Mouse (Mus musculus) embryonic facial prominence, embryonic 14.5 days (tissue): Measurements from ENCODE around the gene Simc1. TPM values are rescaled to one million over a fixed set of nuclear protein-coding genes. Genes with fewer than 3 reads are reported as not detected.

Experiments
- ATAC-seq: fragments of 200-750 bp; cut with Nextera tagmentation; 2 replicates; pipeline ENCODE4 v1.8.0; 2017; ENCODE audit warnings: low read depth, moderate number of reproducible peaks, moderate TSS enrichment
- DNase-seq: peaks from one replicate; pipeline ENCODE4 v3.0.0-alpha.2; 2015; ENCODE audit warnings: low spot score
- H3K27ac ChIP-seq: fragments of 300-500 bp; sonication (generic); replicated peaks from 2 replicates; pipeline ENCODE4 v1.5.1; 2014; ENCODE audit warnings: low read depth, mild to moderate bottlenecking, low read length, moderate library complexity
- H3K27me3 ChIP-seq: fragments of 300-500 bp; sonication (generic); replicated peaks from 2 replicates; pipeline ENCODE4 v1.6.1; 2014; ENCODE audit warnings: low read length; ENCODE audit not compliant: control insufficient read depth, insufficient read depth
- H3K36me3 ChIP-seq: fragments of 300-500 bp; sonication (generic); 2 replicates; pipeline ENCODE4 v1.6.1; 2014; ENCODE audit warnings: low read length, mixed read lengths; ENCODE audit not compliant: control insufficient read depth, insufficient read depth
- H3K4me1 ChIP-seq: fragments of 300-500 bp; sonication (generic); 2 replicates; pipeline ENCODE4 v1.6.1; 2014; ENCODE audit warnings: antibody characterized with exemption, low read length; ENCODE audit not compliant: control insufficient read depth, insufficient read depth
- H3K4me2 ChIP-seq: fragments of 300-500 bp; sonication (generic); 2 replicates; pipeline ENCODE4 v1.6.1; 2014; ENCODE audit warnings: low read depth, mild to moderate bottlenecking, low read length, moderate library complexity, mixed read lengths
- H3K4me3 ChIP-seq: fragments of 300-500 bp; sonication (generic); 2 replicates; pipeline ENCODE4 v1.5.1; 2014; ENCODE audit warnings: low read depth, mild to moderate bottlenecking, low read length
- H3K9ac ChIP-seq: fragments of 300-500 bp; sonication (generic); 2 replicates; pipeline ENCODE4 v1.6.1; 2014; ENCODE audit warnings: low read depth, mild to moderate bottlenecking, low read length, moderate library complexity, mixed read lengths
- H3K9me3 ChIP-seq: fragments of 300-500 bp; sonication (generic); 2 replicates; pipeline ENCODE4 v1.6.1; 2016; ENCODE audit warnings: low read length; ENCODE audit not compliant: control insufficient read depth
- WGBS: fragments of 180-500 bp; shearing (Covaris S2); extraction: QIAGEN DNeasy Blood & Tissue Kit; methylation state at CpG from one replicate; pipeline ENCODE4 v1.1.7; 2014; 5-methylcytosine and 5-hydroxymethylcytosine counted together
- polyA plus RNA-seq: library from polyadenylated mRNA; unstranded; fragments of >200 nt; fragmentation: Nextera tagmentation; extraction: Ambion mirVana; gene quantifications from 2 replicates; pipeline ENCODE4 v1.2.1, GENCODE M21; 2014

Gene Simc1
- polyA plus RNA-seq, 1 experiment from 2014 or later = 14.1 TPM

DNA sequence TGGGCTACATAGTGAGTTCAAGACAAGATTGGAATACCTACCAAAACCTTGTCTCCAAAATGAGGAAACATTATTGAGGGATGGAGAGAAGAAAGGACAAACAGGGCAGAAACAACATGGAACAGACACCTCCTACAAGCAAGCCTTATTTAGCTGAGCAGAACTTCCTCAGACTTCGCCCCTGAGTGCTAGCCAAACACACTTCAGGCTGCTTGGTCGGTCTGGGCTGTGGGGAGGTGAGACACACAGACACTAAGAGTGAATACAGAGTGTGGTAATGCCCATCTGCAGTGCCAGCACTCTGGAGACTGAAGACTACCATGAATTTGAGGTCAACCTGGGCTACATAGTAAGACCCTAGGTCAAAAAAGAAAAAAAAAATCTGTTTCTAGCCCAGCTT, 56.1 kb downstream of the Simc1 start:
- H3K4me3 ChIP-seq = no peak overlapping the region
- H3K9ac ChIP-seq = no peak overlapping the region
- H3K27me3 ChIP-seq = no peaks in the 10 kb centered on the region
- ATAC-seq (no peak), DNase-seq (no peak)
- H3K4me2 ChIP-seq = no peak overlapping the region
- 96% methylated on average over 2 of the region's 2 CpGs for WGBS
- H3K9me3 ChIP-seq = no peaks in the 10 kb centered on the region
- no peak overlapping the region for H3K27ac ChIP-seq
- H3K4me1 ChIP-seq = no peaks in the 10 kb centered on the region
- H3K36me3 ChIP-seq = peaks cover 74% of the 10 kb centered on the region

DNA sequence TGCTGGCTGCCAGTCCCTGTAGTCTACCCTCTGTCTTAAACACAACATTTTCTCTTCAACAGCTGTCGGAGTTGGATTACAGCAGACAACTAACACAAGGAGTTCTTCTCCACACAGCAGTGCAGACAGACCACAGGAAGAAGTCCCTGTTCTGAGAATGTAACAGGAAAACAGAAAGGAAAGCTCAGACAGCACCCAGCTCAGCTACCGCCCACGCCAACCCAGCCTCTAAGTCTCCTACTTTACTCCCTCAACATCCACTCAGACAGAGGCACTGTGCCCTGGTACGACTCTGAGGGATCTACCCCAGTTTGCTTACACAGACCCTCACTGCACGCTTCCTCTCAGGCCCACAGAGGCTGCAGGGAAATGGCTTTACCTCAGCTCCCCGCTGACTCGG, 57.0 kb downstream of the Simc1 start:
- H3K27ac ChIP-seq = no peak overlapping the region
- no peaks in the 10 kb centered on the region for H3K9me3 ChIP-seq
- 89% methylated on average over 7 of the region's 7 CpGs for WGBS
- ATAC-seq (no peak), DNase-seq (no peak)
- H3K9ac ChIP-seq = no peak overlapping the region
- no peak overlapping the region for H3K4me3 ChIP-seq
- H3K4me2 ChIP-seq = no peak overlapping the region
- H3K36me3 ChIP-seq = peaks cover 70% of the 10 kb centered on the region
- no peaks in the 10 kb centered on the region for H3K4me1 ChIP-seq
- no peaks in the 10 kb centered on the region for H3K27me3 ChIP-seq

DNA sequence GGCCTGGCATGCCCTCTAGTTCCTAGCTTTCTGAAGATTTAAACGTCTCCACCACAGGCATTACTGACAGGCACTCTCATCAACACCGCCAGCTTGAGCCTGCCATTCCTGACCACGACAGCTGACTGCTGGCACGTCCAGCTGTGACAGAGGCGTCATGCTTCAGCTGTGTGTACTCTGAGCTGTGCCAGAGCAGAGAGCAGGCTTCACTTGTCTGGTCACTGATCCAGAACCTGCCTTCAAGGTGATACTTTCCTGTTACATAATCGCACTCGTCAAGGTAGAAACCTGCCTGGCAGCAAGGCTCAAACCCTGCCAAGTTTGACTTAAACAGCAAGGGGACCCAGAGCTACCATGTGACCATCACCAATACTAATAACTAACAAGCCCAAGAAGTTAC, 59.0 kb downstream of the Simc1 start:
- DNase-seq (peak; percentile 11), ATAC-seq (no peak)
- Histone ChIP-seq H3K36me3 (peaks cover 50% of the 10 kb centered on the region), H3K27me3 (no peaks in the 10 kb centered on the region), H3K4me1 (no peaks in the 10 kb centered on the region), H3K9me3 (no peaks in the 10 kb centered on the region), H3K27ac (no peak overlapping the region), H3K4me3 (no peak overlapping the region), H3K4me2 (no peak overlapping the region), H3K9ac (0 out of 2 replicates have a peak overlapping the region, but pooled peaks have one; percentile 30)
- WGBS = 77% methylated on average over 7 of the region's 7 CpGs

DNA sequence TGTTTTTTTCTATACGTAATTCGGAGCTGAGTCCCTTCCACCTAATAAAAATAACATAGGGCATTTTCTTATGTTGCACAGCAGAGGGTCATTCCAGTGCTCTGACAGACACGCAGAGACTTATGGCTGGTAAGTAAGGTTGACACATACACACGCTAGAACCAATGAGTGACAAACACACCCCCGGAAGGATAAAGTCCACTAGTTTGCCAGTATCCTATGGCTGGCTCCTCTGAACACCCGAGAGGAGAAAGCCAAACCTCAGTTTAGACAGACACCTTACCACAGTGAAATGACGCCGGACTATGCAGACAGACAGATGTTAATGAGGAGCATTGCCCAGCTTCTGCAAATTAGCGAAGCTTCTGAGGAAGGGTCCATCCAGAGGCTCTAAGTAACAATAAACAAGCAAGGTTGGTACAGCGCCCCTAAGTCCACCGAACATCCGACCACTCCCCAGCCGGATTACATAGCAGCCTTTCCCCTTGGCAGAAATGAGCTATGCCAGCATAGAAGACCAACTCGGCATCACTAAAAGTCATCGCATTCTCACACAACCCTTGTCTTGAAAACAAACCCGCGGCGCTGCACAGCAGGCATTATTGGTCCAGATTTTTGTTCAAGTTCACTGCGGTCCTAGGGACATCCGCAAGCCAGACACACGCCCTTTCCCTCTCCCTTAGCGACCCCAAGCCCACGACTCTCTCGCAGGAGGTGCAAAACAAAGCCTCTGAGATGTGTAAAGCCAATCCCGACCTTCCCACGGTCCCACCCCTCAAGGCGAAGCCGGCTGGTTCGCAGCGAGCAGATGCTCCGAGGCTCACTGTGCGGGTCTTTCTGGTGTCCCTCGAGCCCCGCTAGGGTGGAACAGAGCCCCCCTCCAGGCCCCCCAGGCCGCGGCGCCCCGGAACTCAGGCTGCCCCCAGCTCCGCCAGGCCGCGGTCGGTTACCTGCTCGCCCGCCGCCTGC, 60.9 kb downstream of the Simc1 start:
- H3K4me2 ChIP-seq = peak overlapping the region; percentile 85
- H3K9me3 ChIP-seq = no peaks in the 10 kb centered on the region
- H3K27me3 ChIP-seq = no peaks in the 10 kb centered on the region
- peak overlapping the region; percentile 97 for H3K4me3 ChIP-seq
- WGBS = 12% methylated on average over 38 of the region's 45 CpGs
- H3K9ac ChIP-seq = peak overlapping the region; percentile 97
- ATAC-seq (peak; percentile 45), DNase-seq (peak; percentile 19)
- peaks cover 30% of the 10 kb centered on the region for H3K36me3 ChIP-seq
- H3K27ac ChIP-seq = peak overlapping the region; percentile 52
- H3K4me1 ChIP-seq = no peaks in the 10 kb centered on the region

DNA sequence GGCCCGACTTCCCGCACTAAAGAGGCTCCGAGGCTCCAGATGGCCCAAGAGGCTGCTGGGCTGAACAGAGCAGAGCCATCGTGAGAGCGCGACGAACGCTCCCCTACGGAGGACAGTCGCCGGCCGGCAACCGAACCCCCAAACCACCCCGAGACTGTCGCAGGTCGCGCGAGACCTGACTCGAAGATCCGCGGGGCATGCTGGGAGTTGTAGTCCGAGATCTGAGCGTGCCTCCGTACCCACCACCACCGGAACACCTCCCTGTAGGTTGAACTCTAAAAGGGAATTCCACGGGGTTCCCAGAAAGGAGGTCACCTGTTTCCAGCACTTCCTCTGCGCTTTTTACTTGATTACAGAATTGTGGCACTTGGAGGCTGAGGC, 61.6 kb downstream of the Simc1 start, which contains the start of gene 4833439L19Rik:
4833439L19Rik (minus strand) TSS at position 235 of the 381 bp plus-strand sequence.
- H3K36me3 ChIP-seq = peaks cover 24% of the 10 kb centered on the region
- under 1% methylated on average over 18 of the region's 27 CpGs for WGBS
- no peaks in the 10 kb centered on the region for H3K9me3 ChIP-seq
- peak within 1 kb of the TSS; percentile 85 for H3K4me2 ChIP-seq
- no peaks in the 10 kb centered on the region for H3K4me1 ChIP-seq
- H3K27me3 ChIP-seq = no peaks in the 10 kb centered on the region
- peak within 1 kb of the TSS; percentile 97 for H3K9ac ChIP-seq
- DNase-seq (peak; percentile 98), ATAC-seq (peak; percentile 97)
- H3K27ac ChIP-seq = peak within 1 kb of the TSS; percentile 52
- peak within 1 kb of the TSS; percentile 97 for H3K4me3 ChIP-seq

DNA sequence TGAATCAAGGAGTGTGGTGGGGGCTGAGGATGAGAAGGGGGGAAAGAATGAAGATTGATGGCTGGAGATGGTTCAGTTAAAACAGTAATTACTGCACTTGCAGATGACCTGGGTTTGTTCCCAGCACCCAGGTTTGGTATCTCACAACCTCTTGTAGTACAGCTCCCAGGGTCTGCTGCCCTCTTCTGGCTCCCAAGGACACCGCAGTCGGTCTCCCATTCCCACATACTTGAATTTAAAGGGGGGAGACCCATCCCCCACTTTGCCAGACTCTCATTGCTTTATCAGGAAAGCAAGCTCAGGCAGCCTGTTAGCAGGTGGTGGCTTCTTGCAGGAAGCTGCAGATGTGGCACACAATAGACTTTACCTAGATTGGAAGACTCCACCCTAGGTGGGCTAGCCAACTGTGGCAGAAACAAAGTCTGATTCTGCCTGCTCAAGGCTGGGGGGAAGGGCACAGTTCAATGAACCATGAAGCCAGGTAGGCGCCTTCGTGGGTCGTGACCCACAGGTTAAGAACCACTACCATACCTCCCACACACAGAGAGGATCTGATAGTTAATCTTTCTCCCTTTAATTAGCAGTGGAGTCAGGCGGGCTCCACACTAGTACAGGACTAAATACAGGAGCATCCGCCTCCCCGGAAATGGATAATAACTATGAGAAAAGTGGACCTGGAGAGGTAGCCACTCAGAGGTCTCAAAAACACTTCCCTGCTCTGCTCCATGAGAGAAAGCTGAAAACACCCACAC, 62.2 kb downstream of the Simc1 start:
- Histone ChIP-seq H3K36me3 (peaks cover 18% of the 10 kb centered on the region), H3K4me3 (peak overlapping the region; percentile 97), H3K9me3 (no peaks in the 10 kb centered on the region), H3K27me3 (no peaks in the 10 kb centered on the region), H3K9ac (no peak overlapping the region), H3K27ac (no peak overlapping the region), H3K4me2 (peak overlapping the region; percentile 85), H3K4me1 (no peaks in the 10 kb centered on the region)
- peak; percentile 5; the same call in 1 of the 2 replicates for ATAC-seq
- 39% methylated on average over 8 of the region's 8 CpGs for WGBS
- peak; percentile 51 for DNase-seq

DNA sequence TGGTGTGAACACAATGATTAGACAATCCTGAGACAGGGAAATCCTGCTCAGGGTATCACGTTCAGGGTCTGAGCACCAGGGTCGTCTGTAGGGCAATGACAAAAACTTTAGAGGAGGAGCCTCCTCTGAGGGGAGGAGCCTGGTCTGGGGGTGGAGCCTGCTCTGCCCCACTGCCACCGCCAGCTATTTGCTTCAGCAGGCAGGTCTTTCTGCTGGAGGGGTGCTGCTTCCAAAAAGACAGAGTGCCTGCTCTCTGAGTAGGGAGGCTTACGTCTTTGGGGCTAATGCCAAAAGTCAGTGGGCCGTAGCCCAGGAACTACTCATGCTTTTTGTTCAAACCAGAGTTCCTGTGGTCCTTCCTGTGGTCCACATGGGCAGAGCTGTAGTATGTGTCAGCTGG, 64.8 kb downstream of the Simc1 start:
- Histone ChIP-seq H3K4me1 (no peaks in the 10 kb centered on the region), H3K27ac (no peak overlapping the region), H3K36me3 (no peaks in the 10 kb centered on the region; the same call in 1 of the 2 replicates), H3K4me2 (no peak overlapping the region), H3K9me3 (no peaks in the 10 kb centered on the region), H3K27me3 (no peaks in the 10 kb centered on the region), H3K4me3 (no peak overlapping the region), H3K9ac (no peak overlapping the region)
- DNase-seq (no peak), ATAC-seq (no peak)
- WGBS = 37% methylated on average over 5 of the region's 5 CpGs

DNA sequence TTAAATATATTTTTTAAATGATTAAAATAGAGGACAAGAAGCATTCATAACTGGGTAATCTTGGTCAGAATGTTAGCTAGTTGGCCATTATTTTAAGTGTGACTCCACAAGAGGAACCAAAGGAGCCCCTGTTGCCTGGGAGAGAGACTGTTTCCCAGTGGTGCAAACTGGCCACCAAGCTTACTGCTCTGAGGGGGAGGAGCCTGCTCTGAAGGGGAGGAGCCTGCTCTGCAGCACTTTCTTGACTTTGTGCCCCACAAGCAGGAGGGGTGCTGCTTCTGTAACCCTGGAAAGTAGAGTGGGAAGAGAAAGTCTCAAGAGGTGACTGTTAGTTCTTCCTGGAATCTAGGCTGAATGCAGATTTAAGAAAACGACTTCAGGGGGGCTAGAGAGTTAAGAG, 65.7 kb downstream of the Simc1 start:
- Histone ChIP-seq H3K27ac (no peak overlapping the region), H3K4me1 (no peaks in the 10 kb centered on the region), H3K9me3 (no peaks in the 10 kb centered on the region), H3K4me2 (no peak overlapping the region), H3K4me3 (no peak overlapping the region), H3K27me3 (no peaks in the 10 kb centered on the region), H3K9ac (no peak overlapping the region), H3K36me3 (no peaks in the 10 kb centered on the region)
- ATAC-seq (no peak), DNase-seq (no peak)
- 53% methylated on average over 1 of the region's 1 CpGs for WGBS
